Mouse (Mus musculus): ENCODE results near the gene Trappc4. TPM values are rescaled to one million over a fixed set of nuclear protein-coding genes. Genes with fewer than 3 reads are reported as not detected.

The Trappc4 gene
- polyA plus RNA-seq, 1 experiment: 145 TPM

Other genes starting within 250 kb of the Trappc4 start
- 10.8 and 11.6 TPM in 2 replicates for gene Cbl, start 173.6 kb downstream of the Trappc4 start, polyA plus RNA-seq (2012; ENCODE audit: insufficient read depth, insufficient read length, missing spikeins)
- not detected in 2 replicates for gene Ccdc153, start 166.9 kb downstream of the Trappc4 start, polyA plus RNA-seq (2012; ENCODE audit: insufficient read depth, insufficient read length, missing spikeins)
- gene Pdzd3, start 156.1 kb downstream of the Trappc4 start, polyA plus RNA-seq (2012; ENCODE audit: insufficient read depth, insufficient read length, missing spikeins): not detected in 2 replicates
- gene Nlrx1, start 139.0 kb downstream of the Trappc4 start, polyA plus RNA-seq (2012; ENCODE audit: insufficient read depth, insufficient read length, missing spikeins): 8.7 and 8.8 TPM in 2 replicates
- 0.36 TPM in 1 of 2 replicates, not detected in the other for gene Abcg4, start 119.0 kb downstream of the Trappc4 start, polyA plus RNA-seq (2012; ENCODE audit: insufficient read depth, insufficient read length, missing spikeins)
- gene Hinfp, start 101.9 kb downstream of the Trappc4 start, polyA plus RNA-seq (2012; ENCODE audit: insufficient read depth, insufficient read length, missing spikeins): 4.7 and 5.1 TPM in 2 replicates
- gene C2cd2l, start 87.3 kb downstream of the Trappc4 start, polyA plus RNA-seq (2012; ENCODE audit: insufficient read depth, insufficient read length, missing spikeins): 9.7 and 11.8 TPM in 2 replicates
- 14.6 and 17.9 TPM in 2 replicates for gene Dpagt1, start 81.6 kb downstream of the Trappc4 start, polyA plus RNA-seq (2012; ENCODE audit: insufficient read depth, insufficient read length, missing spikeins)
- 2.9 and 4.8 TPM in 2 replicates for gene H2afx, start 72.9 kb downstream of the Trappc4 start, polyA plus RNA-seq (2012; ENCODE audit: insufficient read depth, insufficient read length, missing spikeins)
- gene Hmbs, start 63.4 kb downstream of the Trappc4 start, polyA plus RNA-seq (2012; ENCODE audit: insufficient read depth, insufficient read length, missing spikeins): 58.0 and 61.8 TPM in 2 replicates
- gene Vps11, start 45.9 kb downstream of the Trappc4 start, polyA plus RNA-seq (2012; ENCODE audit: insufficient read depth, insufficient read length, missing spikeins): 19.2 and 25.3 TPM in 2 replicates
- 30.8 and 42.2 TPM in 2 replicates for gene Hyou1, start 28.1 kb downstream of the Trappc4 start, polyA plus RNA-seq (2012; ENCODE audit: insufficient read depth, insufficient read length, missing spikeins)
- gene Slc37a4, start 10.7 kb downstream of the Trappc4 start, polyA plus RNA-seq (2012; ENCODE audit: insufficient read depth, insufficient read length, missing spikeins): 19.2 and 21.2 TPM in 2 replicates
- 1,821 and 1,946 TPM in 2 replicates for gene Rps25, start 461 bp downstream of the Trappc4 start, polyA plus RNA-seq (2012; ENCODE audit: insufficient read depth, insufficient read length, missing spikeins)
- 7.3 and 11.1 TPM in 2 replicates for gene Ccdc84, start 11.0 kb upstream of the Trappc4 start, polyA plus RNA-seq (2012; ENCODE audit: insufficient read depth, insufficient read length, missing spikeins)
- gene Foxr1, start 33.5 kb upstream of the Trappc4 start, polyA plus RNA-seq (2012; ENCODE audit: insufficient read depth, insufficient read length, missing spikeins): not detected in 2 replicates
- not detected in 2 replicates for gene Upk2, start 47.4 kb upstream of the Trappc4 start, polyA plus RNA-seq (2012; ENCODE audit: insufficient read depth, insufficient read length, missing spikeins)
- 19.2 and 24.4 TPM in 2 replicates for gene Bcl9l, start 75.2 kb upstream of the Trappc4 start, polyA plus RNA-seq (2012; ENCODE audit: insufficient read depth, insufficient read length, missing spikeins)
- not detected in 2 replicates for gene Cxcr5, start 154.3 kb upstream of the Trappc4 start, polyA plus RNA-seq (2012; ENCODE audit: insufficient read depth, insufficient read length, missing spikeins)
- 56.9 and 60.7 TPM in 2 replicates for gene Ddx6, start 197.3 kb upstream of the Trappc4 start, polyA plus RNA-seq (2012; ENCODE audit: insufficient read depth, insufficient read length, missing spikeins)

Measured in brown adipose tissue, adult 24 weeks (tissue).